Mouse (Mus musculus) ES-Bruce4 (cell line): Measurements from ENCODE around the gene Ptgr1.

Source experiments
- CTCF ChIP-seq: IDR thresholded peaks from one replicate; pipeline ENCODE4 v1.8.1; 2011; ENCODE audit warnings: low read depth, low read length
- EP300 ChIP-seq: IDR thresholded peaks from 2 replicates; pipeline ENCODE4 v1.6.1; 2011; ENCODE audit warnings: low read depth, low read length; ENCODE audit not compliant: insufficient read depth
- POLR2A ChIP-seq: IDR thresholded peaks from one replicate; pipeline ENCODE4 v1.8.1; 2011; ENCODE audit warnings: low read length; ENCODE audit not compliant: insufficient read depth

DNA sequence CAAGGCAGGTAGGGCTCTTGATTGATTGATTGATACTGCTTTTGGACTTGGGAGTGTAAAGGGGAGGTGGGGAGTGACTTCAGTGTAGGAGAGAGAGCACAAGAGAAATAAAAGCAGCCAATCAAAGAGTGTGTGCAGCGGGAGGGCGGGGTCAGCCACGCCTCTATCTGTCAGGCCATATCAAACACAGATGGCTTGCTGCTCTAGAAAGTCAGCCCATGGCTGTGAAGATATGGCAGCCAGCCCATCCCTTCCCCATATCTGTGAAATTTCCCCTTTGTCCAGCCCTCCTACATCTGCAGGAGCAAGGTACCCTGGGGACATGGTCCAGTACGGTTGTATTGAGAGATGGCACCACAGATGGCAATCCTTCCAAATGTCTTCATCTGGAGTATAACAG, 16.2 kb downstream of the Ptgr1 start:
- TF ChIP-seq POLR2A (no peak), CTCF (no peak), EP300 (no peak)
